Mouse (Mus musculus) midbrain, embryonic 14.5 days (tissue): ENCODE results near the gene Gm19410. TPM values are rescaled to one million over a fixed set of nuclear protein-coding genes. Genes with fewer than 3 reads are reported as not detected.

Source experiments
- ATAC-seq: fragments of 200-750 bp; cut with Nextera tagmentation; 2 replicates; pipeline ENCODE4 v1.8.0; 2017; ENCODE audit warnings: moderate number of reproducible peaks, moderate library complexity; ENCODE audit not compliant: low FRiP score, low TSS enrichment
- DNase-seq: peaks from one replicate; pipeline ENCODE4 v3.0.0-alpha.2; 2015
- H3K27ac ChIP-seq: fragments of 300-500 bp; sonication (generic); replicated peaks from 2 replicates; pipeline ENCODE4 v1.5.1; 2014; ENCODE audit warnings: mild to moderate bottlenecking, low read depth, low read length, moderate library complexity
- H3K27me3 ChIP-seq: fragments of 300-500 bp; sonication (generic); 2 replicates; pipeline ENCODE4 v1.6.1; 2014; ENCODE audit warnings: low read length, control low read depth, mixed read lengths; ENCODE audit not compliant: control insufficient read depth, insufficient read depth
- H3K36me3 ChIP-seq: fragments of 300-500 bp; sonication (generic); 2 replicates; pipeline ENCODE4 v1.6.1; 2014; ENCODE audit warnings: low read length, control low read depth; ENCODE audit not compliant: control insufficient read depth, insufficient read depth
- H3K4me1 ChIP-seq: fragments of 300-500 bp; sonication (generic); 2 replicates; pipeline ENCODE4 v1.6.1; 2014; ENCODE audit warnings: mild to moderate bottlenecking, antibody characterized with exemption, low read length, control low read depth; ENCODE audit not compliant: control insufficient read depth, insufficient read depth
- H3K4me2 ChIP-seq: fragments of 300-500 bp; sonication (generic); 2 replicates; pipeline ENCODE4 v1.6.1; 2014; ENCODE audit warnings: mild to moderate bottlenecking, low read length, moderate library complexity
- H3K4me3 ChIP-seq: fragments of 300-500 bp; sonication (generic); replicated peaks from 2 replicates; pipeline ENCODE4 v1.5.1; 2014; ENCODE audit warnings: low read depth, low read length
- H3K9ac ChIP-seq: fragments of 300-500 bp; sonication (generic); replicated peaks from 2 replicates; pipeline ENCODE4 v1.6.1; 2014; ENCODE audit warnings: mild to moderate bottlenecking, low read length, moderate library complexity
- H3K9me3 ChIP-seq: fragments of 300-500 bp; sonication (generic); 2 replicates; pipeline ENCODE4 v1.6.1; 2016; ENCODE audit warnings: low read length, control low read depth, mixed read lengths; ENCODE audit not compliant: control insufficient read depth
- WGBS: fragments of 180-500 bp; shearing (Covaris S2); extraction: QIAGEN DNeasy Blood & Tissue Kit; methylation state at CpG from one replicate; pipeline ENCODE4 v1.1.7; 2014; 5-methylcytosine and 5-hydroxymethylcytosine counted together
- microRNA-seq: library from miRNA; unstranded; fragments of <30 nt; microRNA quantifications from one replicate; pipeline ENCODE4, GENCODE M21; 2016
- polyA plus RNA-seq: library from polyadenylated mRNA; unstranded; fragments of >200 nt; fragmentation: Nextera tagmentation; extraction: Ambion mirVana; gene quantifications from 2 replicates; pipeline ENCODE4 v1.2.1, GENCODE M21; 2014

Gene Gm19410
- 0.20 and 0.28 TPM in 2 replicates for polyA plus RNA-seq

DNA sequence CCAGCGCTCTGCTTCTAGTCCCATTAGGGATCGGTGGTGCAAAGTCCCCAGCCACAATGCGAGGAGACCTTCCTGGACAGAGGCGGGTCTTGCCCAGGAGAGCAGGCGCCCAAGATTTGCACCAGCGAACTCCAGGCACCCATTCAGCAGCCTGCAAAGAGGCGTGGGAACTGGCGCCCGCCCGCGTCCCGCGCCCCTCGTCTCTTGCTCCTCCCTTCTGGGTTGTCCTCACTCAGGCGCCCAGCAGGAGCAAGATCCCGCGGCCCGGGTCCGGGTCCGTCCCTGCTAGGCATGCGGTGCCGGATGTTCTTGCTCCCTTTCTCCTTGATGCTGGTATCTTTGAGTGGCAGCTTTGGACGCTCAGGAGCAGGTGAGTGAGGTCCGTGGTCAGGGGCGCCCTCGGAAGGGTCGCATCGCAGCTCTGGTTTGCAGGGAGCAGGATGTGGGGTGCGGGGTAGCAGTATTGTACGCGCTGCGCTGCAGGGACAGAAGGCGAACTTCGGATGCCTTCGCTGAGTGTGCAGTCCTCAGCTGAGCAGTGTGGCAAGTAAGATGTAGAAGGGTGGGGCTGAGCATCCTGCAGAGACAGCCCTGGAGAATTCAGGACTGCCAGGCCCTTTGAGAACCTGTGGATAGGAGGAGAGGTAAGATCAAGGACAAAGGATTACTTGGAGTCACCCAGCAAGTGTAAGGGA lies at the start of gene Gm19410:
Gm19410 (plus strand) TSS at position 292 of the 695 bp plus-strand sequence.
- Histone ChIP-seq H3K27me3 (peaks cover 12% of the 10 kb centered on the region; the same call in 1 of the 2 replicates), H3K27ac (no peak within 1 kb of the TSS), H3K36me3 (no peaks in the 10 kb centered on the region), H3K4me3 (peak within 1 kb of the TSS; percentile 44), H3K4me2 (peak within 1 kb of the TSS; percentile 92), H3K4me1 (peaks cover 12% of the 10 kb centered on the region; the same call in 1 of the 2 replicates), H3K9ac (peak within 1 kb of the TSS; percentile 46; the same call in 1 of the 2 replicates), H3K9me3 (no peaks in the 10 kb centered on the region)
- DNase-seq: peak; percentile 41
- under 1% methylated on average over 35 of the region's 35 CpGs for WGBS
- peak; percentile 34; the same call in 1 of the 2 replicates for ATAC-seq

DNA sequence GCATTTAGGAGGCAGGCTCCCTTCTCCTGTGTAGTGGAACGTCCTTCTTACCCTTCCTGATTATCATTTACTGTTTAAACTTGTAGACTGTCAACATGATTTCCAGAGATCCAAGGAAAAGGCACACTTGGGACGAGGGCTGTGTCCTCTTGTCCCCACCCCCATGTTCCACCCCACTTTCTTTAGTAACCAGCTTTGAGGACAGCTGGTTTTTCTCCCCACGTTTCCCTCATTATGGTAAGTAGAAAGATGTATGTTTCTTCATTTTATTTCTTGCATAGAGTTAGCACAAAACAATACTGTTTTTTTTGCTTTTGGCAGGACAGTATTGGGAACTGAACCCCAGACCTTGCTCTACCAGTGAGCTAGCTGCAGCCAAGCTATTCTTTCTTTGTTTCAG lies 34.8 kb upstream of the Gm19410 start:
- DNase-seq (no peak), ATAC-seq (no peak)
- H3K4me2 ChIP-seq: no peak overlapping the region
- no peak overlapping the region for H3K27ac ChIP-seq
- no peaks in the 10 kb centered on the region for H3K36me3 ChIP-seq
- 72% methylated on average over 3 of the region's 3 CpGs for WGBS
- H3K9ac ChIP-seq: no peak overlapping the region
- no peaks in the 10 kb centered on the region for H3K4me1 ChIP-seq
- H3K4me3 ChIP-seq: no peak overlapping the region
- no peaks in the 10 kb centered on the region for H3K9me3 ChIP-seq
- H3K27me3 ChIP-seq: no peaks in the 10 kb centered on the region

DNA sequence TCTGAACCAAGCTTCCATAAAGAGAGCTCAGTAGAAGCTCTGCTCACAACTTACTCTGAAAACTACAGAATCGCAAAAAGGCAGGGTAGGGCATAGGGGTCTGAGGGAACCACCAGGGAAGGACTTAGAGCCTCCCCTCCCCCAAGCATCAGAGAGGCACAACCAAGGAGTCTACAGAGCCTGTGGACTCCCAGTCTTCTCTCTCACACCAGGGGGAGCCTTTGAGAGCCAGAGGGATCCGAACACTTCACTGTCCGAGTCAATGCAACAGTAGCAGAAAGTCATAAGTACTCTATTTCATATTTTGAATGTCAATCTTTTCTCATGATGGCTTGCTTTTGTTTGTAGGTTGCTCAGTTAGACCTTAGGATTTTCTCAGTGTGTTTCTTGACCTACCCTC lies 30.2 kb upstream of the Gm19410 start:
- H3K4me2 ChIP-seq: no peak overlapping the region
- no peaks in the 10 kb centered on the region for H3K27me3 ChIP-seq
- no peak overlapping the region for H3K4me3 ChIP-seq
- H3K9me3 ChIP-seq: peaks cover 8% of the 10 kb centered on the region
- 81% methylated on average over 3 of the region's 3 CpGs for WGBS
- no peak for DNase-seq
- no peaks in the 10 kb centered on the region for H3K4me1 ChIP-seq
- H3K27ac ChIP-seq: no peak overlapping the region
- no peak overlapping the region for H3K9ac ChIP-seq
- no peak for ATAC-seq
- no peaks in the 10 kb centered on the region for H3K36me3 ChIP-seq

DNA sequence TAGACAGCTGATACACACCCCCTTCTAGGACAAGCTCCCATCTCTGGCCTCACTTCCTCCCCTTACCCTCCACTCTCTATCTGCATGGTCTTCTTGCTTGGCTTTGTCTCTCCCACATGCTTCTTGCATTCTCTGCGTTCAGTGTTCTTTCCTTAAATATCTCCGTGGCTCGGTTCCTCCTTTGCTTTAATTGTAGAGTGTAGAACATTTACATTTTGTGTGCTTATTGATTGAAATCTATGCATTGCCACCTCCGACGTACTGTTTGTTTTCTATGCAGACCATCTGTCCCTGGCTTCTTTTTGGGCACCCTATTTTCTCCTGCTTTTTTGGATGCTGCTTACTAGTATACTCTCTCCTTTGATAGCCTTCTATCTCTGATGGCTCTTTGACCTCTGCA lies 9.4 kb upstream of the Gm19410 start:
- ATAC-seq: no peak
- Histone ChIP-seq H3K27me3 (no peaks in the 10 kb centered on the region), H3K4me2 (no peak overlapping the region), H3K4me3 (no peak overlapping the region), H3K9me3 (no peaks in the 10 kb centered on the region), H3K27ac (no peak overlapping the region), H3K4me1 (no peaks in the 10 kb centered on the region), H3K9ac (no peak overlapping the region), H3K36me3 (no peaks in the 10 kb centered on the region)
- WGBS: 91% methylated on average over 5 of the region's 5 CpGs
- no peak for DNase-seq

DNA sequence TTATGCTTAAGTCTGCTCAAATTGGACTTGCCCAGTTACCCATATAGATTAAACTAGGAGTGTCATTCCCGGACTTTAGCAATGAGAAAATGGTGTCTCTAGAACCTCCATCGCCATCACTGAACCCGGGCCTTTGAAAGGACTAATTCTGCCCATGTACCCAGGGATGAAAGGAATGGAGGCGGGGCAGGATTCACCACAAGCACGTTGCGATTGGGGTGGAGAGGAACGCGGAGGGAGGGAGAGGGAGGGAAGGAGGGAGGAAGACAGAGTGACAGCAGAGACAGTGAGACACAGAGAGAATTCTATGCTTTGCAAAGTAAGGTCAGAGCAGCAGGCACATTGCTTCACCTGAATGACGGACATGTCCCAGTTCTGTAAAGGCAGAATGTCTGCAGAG lies 570 bp upstream of the Gm19410 start:
- H3K27me3 ChIP-seq: peaks cover 12% of the 10 kb centered on the region; the same call in 1 of the 2 replicates
- H3K36me3 ChIP-seq: no peaks in the 10 kb centered on the region
- peak overlapping the region; percentile 92 for H3K4me2 ChIP-seq
- WGBS: 4% methylated on average over 9 of the region's 9 CpGs
- DNase-seq (peak; percentile 23), ATAC-seq (no peak)
- no peak overlapping the region for H3K27ac ChIP-seq
- no peaks in the 10 kb centered on the region for H3K9me3 ChIP-seq
- H3K4me1 ChIP-seq: peaks cover 12% of the 10 kb centered on the region; the same call in 1 of the 2 replicates
- H3K4me3 ChIP-seq: peak overlapping the region; percentile 44
- H3K9ac ChIP-seq: no peak overlapping the region

DNA sequence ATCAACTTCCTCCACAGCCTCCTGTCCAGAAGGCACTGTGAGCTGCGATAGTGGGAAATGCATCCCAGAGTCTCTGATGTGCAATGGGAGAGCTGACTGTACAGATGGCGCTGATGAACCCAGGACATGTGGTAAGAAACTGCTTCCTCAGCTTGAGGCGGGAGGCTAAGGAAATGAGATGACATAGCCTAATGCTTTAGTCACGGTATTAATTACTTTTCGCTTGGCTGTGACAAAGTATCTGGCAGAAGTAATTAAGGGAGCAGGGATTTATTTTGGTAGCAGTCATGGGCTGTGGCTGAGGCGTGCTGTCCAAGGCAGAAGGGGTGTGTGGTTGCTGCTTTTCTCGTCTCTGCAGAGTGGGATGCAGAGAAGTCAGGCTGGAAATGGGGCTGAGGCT lies 7.9 kb downstream of the Gm19410 start:
- ATAC-seq (peak; percentile 66), DNase-seq (peak; percentile 68)
- Histone ChIP-seq H3K9me3 (no peaks in the 10 kb centered on the region), H3K9ac (no peak overlapping the region), H3K36me3 (no peaks in the 10 kb centered on the region), H3K4me2 (no peak overlapping the region), H3K27ac (no peak overlapping the region), H3K4me1 (peaks cover 3% of the 10 kb centered on the region; the same call in 1 of the 2 replicates), H3K4me3 (no peak overlapping the region), H3K27me3 (no peaks in the 10 kb centered on the region)
- WGBS: 26% methylated on average over 7 of the region's 7 CpGs

Small RNAs within 50 kb of the gene (microRNA-seq; reads per million reads assigned to microRNA genes)
- gene Gm44474: not detected
